Mouse (Mus musculus) heart, embryonic 11.5 days (tissue): ENCODE measurements at regions not wholly inside any gene's neighbourhood (a gene's known extent, or its start where the extent isn't known, plus 50 kb on each side); places are given as distances from the start of the nearest gene placed in this dataset.

Experiments used
- ATAC-seq: fragments of 200-750 bp; cut with Nextera tagmentation; replicated peaks from 2 replicates; pipeline ENCODE4 v1.8.0; 2017; ENCODE audit warnings: moderate library complexity; ENCODE audit not compliant: insufficient number of reproducible peaks, low FRiP score, low TSS enrichment
- H3K27ac ChIP-seq: fragments of 300-500 bp; sonication (generic); 2 replicates; pipeline ENCODE4 v1.5.1; 2014; ENCODE audit warnings: mild to moderate bottlenecking, low read depth, low read length
- H3K27me3 ChIP-seq: fragments of 300-500 bp; sonication (generic); 2 replicates; pipeline ENCODE4 v1.6.1; 2014; ENCODE audit warnings: mild to moderate bottlenecking, low read length, mixed read lengths; ENCODE audit not compliant: control insufficient read depth, insufficient read depth
- H3K36me3 ChIP-seq: fragments of 300-500 bp; sonication (generic); 2 replicates; pipeline ENCODE4 v1.6.1; 2014; ENCODE audit warnings: mild to moderate bottlenecking, low read length, moderate library complexity, mixed read lengths; ENCODE audit not compliant: control insufficient read depth, insufficient read depth
- H3K4me1 ChIP-seq: fragments of 300-500 bp; sonication (generic); 2 replicates; pipeline ENCODE4 v1.6.1; 2014; ENCODE audit warnings: low read length; ENCODE audit not compliant: control insufficient read depth, insufficient read depth
- H3K4me2 ChIP-seq: fragments of 300-500 bp; sonication (generic); 2 replicates; pipeline ENCODE4 v1.6.1; 2014; ENCODE audit warnings: mild to moderate bottlenecking, moderate library complexity
- H3K4me3 ChIP-seq: fragments of 300-500 bp; sonication (generic); 2 replicates; pipeline ENCODE4 v1.5.1; 2014; ENCODE audit warnings: low read depth, low read length
- H3K9ac ChIP-seq: fragments of 300-500 bp; sonication (generic); 2 replicates; pipeline ENCODE4 v1.6.1; 2014; ENCODE audit warnings: mild to moderate bottlenecking, low read depth, low read length, moderate library complexity
- H3K9me3 ChIP-seq: fragments of 300-500 bp; sonication (generic); replicated peaks from 2 replicates; pipeline ENCODE4 v1.6.1; 2016; ENCODE audit warnings: low read length; ENCODE audit not compliant: control insufficient read depth
- WGBS: fragments of 180-500 bp; shearing (Covaris S2); extraction: QIAGEN DNeasy Blood & Tissue Kit; methylation state at CpG from one replicate; pipeline ENCODE4 v1.1.7; 2014; ENCODE audit not compliant: insufficient replicate concordance; 5-methylcytosine and 5-hydroxymethylcytosine counted together

- Histone ChIP-seq H3K4me2 (peak overlapping the region; percentile 75; the same call in 1 of the 2 replicates), H3K9me3 (no peaks in the 10 kb centered on the region), H3K27me3 (peaks cover 9% of the 10 kb centered on the region; the same call in 1 of the 2 replicates), H3K4me3 (no peak overlapping the region), H3K36me3 (no peaks in the 10 kb centered on the region), H3K4me1 (peaks cover 17% of the 10 kb centered on the region), H3K9ac (no peak overlapping the region), H3K27ac (no peak overlapping the region)
- no peak for ATAC-seq
- 8% methylated on average over 11 of the region's 11 CpGs for WGBS
These were observed 225.6 kb upstream of the Nfe2l3 start for GRCm38 (mm10) chr6:51206712-51207505.

GRCm38 (mm10) chr6:51207587-51208361, 224.7 kb upstream of the Nfe2l3 start:
- Histone ChIP-seq H3K36me3 (no peaks in the 10 kb centered on the region), H3K9ac (peak overlapping the region; percentile 47; the same call in 1 of the 2 replicates), H3K4me2 (peak overlapping the region; percentile 75), H3K4me3 (peak overlapping the region; percentile 33), H3K27ac (no peak overlapping the region), H3K4me1 (peaks cover 18% of the 10 kb centered on the region), H3K27me3 (peaks cover 9% of the 10 kb centered on the region; the same call in 1 of the 2 replicates), H3K9me3 (no peaks in the 10 kb centered on the region)
- WGBS: 2% methylated on average over 21 of the region's 21 CpGs
- ATAC-seq: no peak

GRCm38 (mm10) chr6:51208660-51209396, 223.6 kb upstream of the Nfe2l3 start:
- H3K9ac ChIP-seq: no peak overlapping the region
- H3K36me3 ChIP-seq: no peaks in the 10 kb centered on the region
- H3K27me3 ChIP-seq: peaks cover 8% of the 10 kb centered on the region; the same call in 1 of the 2 replicates
- no peak overlapping the region for H3K4me3 ChIP-seq
- no peaks in the 10 kb centered on the region for H3K9me3 ChIP-seq
- H3K4me2 ChIP-seq: no peak overlapping the region
- H3K27ac ChIP-seq: no peak overlapping the region
- peaks cover 18% of the 10 kb centered on the region for H3K4me1 ChIP-seq
- WGBS: 1% methylated on average over 6 of the region's 6 CpGs
- no peak for ATAC-seq

- Histone ChIP-seq H3K27ac (peak overlapping the region; percentile 22; the same call in 1 of the 2 replicates), H3K36me3 (no peaks in the 10 kb centered on the region), H3K4me1 (peaks cover 18% of the 10 kb centered on the region), H3K9me3 (no peaks in the 10 kb centered on the region), H3K4me2 (peak overlapping the region; percentile 47), H3K9ac (peak overlapping the region; percentile 31; the same call in 1 of the 2 replicates), H3K4me3 (no peak overlapping the region), H3K27me3 (peaks cover 5% of the 10 kb centered on the region; the same call in 1 of the 2 replicates)
- ATAC-seq: no peak
- 9% methylated on average over 7 of the region's 7 CpGs for WGBS
These were observed 221.1 kb upstream of the Nfe2l3 start for GRCm38 (mm10) chr6:51211418-51211817.

GRCm38 (mm10) chr6:51212216-51212615, 220.3 kb upstream of the Nfe2l3 start:
- peaks cover 18% of the 10 kb centered on the region for H3K4me1 ChIP-seq
- no peaks in the 10 kb centered on the region for H3K9me3 ChIP-seq
- H3K36me3 ChIP-seq: no peaks in the 10 kb centered on the region
- no peak overlapping the region for H3K4me3 ChIP-seq
- no peak overlapping the region for H3K27ac ChIP-seq
- H3K4me2 ChIP-seq: no peak overlapping the region
- 87% methylated on average over 8 of the region's 8 CpGs for WGBS
- ATAC-seq: no peak
- H3K9ac ChIP-seq: no peak overlapping the region
- peaks cover 5% of the 10 kb centered on the region; the same call in 1 of the 2 replicates for H3K27me3 ChIP-seq

- no peaks in the 10 kb centered on the region for H3K27me3 ChIP-seq
- no peaks in the 10 kb centered on the region for H3K9me3 ChIP-seq
- H3K4me3 ChIP-seq: no peak overlapping the region
- 83% methylated on average over 10 of the region's 10 CpGs for WGBS
- no peaks in the 10 kb centered on the region for H3K36me3 ChIP-seq
- H3K9ac ChIP-seq: no peak overlapping the region
- peaks cover 10% of the 10 kb centered on the region for H3K4me1 ChIP-seq
- no peak overlapping the region for H3K27ac ChIP-seq
- no peak overlapping the region for H3K4me2 ChIP-seq
- no peak for ATAC-seq
These were observed 217.1 kb upstream of the Nfe2l3 start for GRCm38 (mm10) chr6:51215371-51215770.

- Histone ChIP-seq H3K9me3 (no peaks in the 10 kb centered on the region), H3K4me3 (no peak overlapping the region), H3K27me3 (no peaks in the 10 kb centered on the region), H3K27ac (no peak overlapping the region), H3K9ac (no peak overlapping the region), H3K4me2 (no peak overlapping the region), H3K4me1 (peaks cover 4% of the 10 kb centered on the region), H3K36me3 (no peaks in the 10 kb centered on the region)
- no peak for ATAC-seq
- 49% methylated on average over 8 of the region's 8 CpGs for WGBS
These were observed 216.0 kb upstream of the Nfe2l3 start for GRCm38 (mm10) chr6:51216472-51216871.

- ATAC-seq: no peak
- no peaks in the 10 kb centered on the region for H3K27me3 ChIP-seq
- H3K36me3 ChIP-seq: no peaks in the 10 kb centered on the region
- H3K4me1 ChIP-seq: no peaks in the 10 kb centered on the region
- no peaks in the 10 kb centered on the region for H3K9me3 ChIP-seq
- 86% methylated on average over 12 of the region's 12 CpGs for WGBS
- no peak overlapping the region for H3K4me3 ChIP-seq
- H3K9ac ChIP-seq: no peak overlapping the region
- H3K4me2 ChIP-seq: no peak overlapping the region
- H3K27ac ChIP-seq: no peak overlapping the region
These were observed 212.8 kb upstream of the Nfe2l3 start for GRCm38 (mm10) chr6:51219691-51220090.
